Mouse (Mus musculus): ENCODE results near the gene Spcs3.
"Not testable (repeated sequence)": the region's sequence is repeated elsewhere in the genome, so short reads cannot be mapped to it uniquely, and the experiment has no call there.

The Spcs3 gene

DNA sequence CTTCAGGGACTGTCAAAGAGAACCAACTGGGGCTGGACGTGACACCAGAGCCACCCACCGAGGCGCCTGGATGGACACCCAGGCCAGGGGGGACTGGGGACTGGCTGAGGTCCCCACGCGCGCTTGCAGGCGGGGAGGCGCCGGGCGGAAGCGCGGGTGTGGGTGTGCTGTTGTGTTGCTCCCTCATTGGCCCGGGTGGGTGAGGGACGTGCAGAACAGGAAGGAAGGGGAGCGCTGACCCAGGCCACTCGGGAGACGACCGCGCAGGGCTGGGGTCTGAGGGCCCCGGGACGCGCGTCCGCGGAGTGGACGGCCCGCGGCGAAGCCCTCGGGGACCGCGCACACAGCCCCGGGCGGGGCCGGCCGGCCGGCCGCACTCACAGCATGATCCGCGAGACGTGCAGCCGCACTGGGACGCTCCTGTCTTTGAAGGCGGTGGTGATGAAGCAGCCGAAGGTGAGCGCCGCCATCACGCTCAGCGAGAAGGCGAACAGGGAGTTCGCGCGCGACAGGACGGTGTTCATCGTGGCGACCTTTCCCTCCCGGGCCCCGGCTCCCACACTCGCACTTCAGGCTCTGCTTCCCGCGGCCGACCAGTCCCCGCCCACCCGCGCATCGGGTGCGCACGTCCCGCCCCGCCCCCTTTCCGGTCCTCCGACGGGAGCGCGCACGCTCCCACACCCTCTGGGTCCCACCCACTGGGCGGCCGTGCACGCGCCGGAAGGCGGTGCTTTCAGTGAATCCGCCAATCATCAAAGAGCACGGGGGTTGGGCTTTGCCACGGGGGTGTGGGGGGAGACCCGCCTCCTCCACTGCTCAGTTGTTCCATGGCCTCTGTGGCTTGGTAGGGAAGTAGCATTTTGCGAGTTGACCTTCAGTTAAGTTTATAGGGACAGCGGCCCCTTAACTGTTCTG lies at the start of gene Spcs3, which contains the start of gene Asb5:
Gene Spcs3, minus strand, starts transcription at position 617 of the 915 bp plus-strand sequence.
Gene Asb5, plus strand, starts transcription at position 199 of the 915 bp plus-strand sequence.
- in situ Hi-C loops (cut with MboI, MseI), result no loop called here

DNA sequence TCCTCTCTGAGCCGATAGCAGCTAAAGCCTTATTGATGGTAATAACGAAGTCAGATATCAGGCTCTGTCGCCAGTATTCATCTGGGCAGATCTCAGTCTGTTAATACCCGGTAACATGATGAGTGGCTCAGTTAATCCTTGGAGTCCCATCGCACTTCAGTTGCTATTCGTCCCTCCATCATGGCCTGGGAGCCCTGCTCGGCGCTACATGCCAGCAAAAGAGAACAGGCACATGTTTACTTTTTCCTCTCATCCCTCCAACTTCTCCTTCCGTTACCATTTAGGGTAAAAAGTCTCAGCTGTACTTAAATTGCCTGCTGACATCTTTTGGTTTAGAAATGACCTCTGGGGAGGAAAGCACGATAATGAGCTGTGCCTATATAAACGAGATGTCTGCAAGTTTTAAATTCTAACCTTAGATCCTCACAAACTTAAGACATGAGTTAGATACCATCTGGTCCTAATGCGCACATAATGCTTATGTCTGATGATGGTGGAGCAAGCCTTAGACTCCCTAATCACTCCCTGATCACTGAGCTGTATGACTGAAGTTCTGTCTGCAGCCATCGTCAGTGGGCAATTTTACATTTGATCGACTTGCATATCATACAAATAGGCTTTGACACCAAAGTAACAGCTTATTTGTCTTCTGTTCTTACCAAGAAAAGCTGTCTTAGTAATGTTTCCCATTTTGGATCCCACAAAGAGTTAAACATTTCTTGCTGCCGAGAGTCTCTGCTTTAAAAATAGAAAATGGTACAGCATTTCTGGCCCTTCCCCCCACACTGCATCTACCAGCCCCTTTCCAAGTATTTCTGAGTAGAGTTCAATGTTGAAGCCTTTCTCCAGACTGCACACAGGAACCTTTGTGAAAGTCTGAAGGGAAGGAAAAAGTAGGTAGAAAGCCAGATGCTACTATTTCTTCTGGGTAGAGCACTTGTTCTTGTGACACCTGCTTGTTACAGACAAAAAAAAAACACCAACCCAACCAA lies 41.1 kb upstream of the Spcs3 start:
- in situ Hi-C loops (cut with MboI, MseI), result no loop called here

DNA sequence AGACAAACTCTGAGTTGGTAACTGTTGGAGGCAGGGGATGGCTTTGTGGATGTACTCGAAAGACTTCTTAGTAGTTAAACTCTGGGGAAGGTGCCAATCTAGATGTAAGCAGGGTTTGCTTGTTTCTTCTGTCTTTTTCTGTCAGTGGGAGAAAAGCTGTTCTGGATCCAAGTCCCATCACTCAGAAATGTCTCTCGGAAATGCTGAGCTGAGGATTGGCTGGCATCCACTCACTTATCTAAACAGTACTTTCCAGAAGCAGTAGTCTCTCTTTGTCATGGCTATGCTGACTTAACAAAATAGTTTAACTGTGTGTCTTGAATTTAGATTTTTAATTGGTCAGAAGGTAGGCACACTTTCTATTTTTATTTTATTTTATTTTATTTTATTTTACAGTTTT lies 37.4 kb upstream of the Spcs3 start:
- in situ Hi-C loops (cut with MboI, MseI), result no loop called here

DNA sequence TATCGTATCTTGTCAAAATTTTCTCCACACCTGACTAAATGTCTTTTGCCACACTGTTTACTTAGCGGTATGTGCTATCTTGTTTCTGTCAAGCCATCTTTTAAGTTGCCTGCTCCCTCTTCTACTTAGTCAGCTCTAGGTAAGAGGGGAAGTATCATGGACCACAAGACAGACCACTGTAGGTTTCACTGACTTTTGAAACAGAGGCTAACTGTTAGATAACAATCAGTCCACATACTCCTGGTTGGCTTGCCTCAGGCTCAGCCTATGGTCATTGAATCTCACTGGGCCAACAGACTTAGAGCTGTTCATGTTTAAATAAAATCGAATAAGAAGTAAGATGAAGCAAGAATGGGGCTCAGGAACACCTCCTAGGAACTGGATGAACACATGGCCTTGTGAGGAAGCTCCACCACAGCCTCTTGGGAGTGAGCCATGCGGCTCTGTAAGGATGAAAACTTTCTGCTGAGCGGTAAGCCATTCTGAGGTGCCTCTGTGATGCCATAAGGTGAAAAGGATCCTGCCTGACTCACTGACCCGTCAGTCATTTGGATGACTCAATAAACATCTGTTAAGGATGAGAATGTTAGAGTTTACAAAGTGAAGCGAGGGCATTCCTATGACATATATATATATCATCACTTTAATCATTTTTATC lies 35.9 kb upstream of the Spcs3 start:
- in situ Hi-C loops (cut with MboI, MseI), result no loop called here

DNA sequence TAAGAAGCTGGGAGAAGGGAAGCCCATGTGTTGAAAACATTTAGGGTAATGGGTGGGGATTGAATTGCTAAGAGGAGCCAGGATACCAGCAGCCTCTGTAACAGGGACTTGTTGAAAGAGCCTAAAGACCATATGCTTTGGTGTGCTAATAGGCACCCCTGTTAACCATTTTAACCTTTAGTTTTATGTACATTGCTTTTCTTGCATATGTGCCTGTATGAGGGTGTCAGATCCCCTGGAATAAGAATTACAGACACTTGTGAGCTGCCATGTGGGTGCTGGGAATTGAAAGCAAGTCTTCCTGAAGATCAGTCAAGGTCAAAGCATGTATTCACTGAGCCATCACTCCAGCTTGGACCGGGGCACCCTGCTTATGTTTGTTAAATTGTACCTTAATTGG lies 35.4 kb upstream of the Spcs3 start:
- in situ Hi-C loops (cut with MboI, MseI), result no loop called here

DNA sequence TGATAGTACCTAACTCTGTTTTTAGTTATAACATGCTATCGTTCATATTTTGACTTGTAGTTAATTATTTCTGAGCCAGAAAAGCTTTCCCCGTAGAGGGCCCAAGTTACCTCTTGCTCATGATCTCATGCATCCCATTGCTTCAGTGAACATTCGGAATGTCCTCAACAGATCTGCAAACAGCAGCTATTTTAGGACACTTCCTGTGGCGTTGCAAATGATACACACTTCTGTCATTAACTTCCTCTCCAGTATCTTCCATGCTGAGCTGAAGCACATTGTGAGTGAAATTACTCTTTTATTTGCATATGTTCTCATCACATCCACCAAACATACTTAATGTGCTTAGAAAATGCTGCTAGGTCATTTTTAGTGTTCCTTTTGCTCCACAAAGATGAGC lies 32.3 kb upstream of the Spcs3 start:
- in situ Hi-C loops (cut with MboI, MseI), result no loop called here

DNA sequence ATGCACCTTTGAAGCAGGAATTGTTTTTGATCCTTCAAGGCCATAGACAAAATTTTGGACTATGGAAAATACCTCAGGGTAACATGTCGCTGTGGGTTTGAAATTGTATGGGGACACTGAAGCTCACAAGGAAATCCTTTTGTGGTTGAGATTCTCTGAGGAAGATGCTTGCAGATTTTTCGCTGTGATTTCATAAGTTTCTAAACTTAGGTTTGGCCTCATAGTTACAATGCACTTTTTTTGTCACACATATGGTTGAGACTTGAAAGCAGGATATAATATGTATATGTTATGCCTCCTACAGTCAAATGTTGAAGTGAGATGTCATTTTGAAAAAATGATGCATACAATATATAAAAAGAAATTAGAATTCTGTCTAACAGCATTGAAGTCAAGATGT lies 25.1 kb upstream of the Spcs3 start:
- in situ Hi-C loops (cut with MboI, MseI), result no loop called here

DNA sequence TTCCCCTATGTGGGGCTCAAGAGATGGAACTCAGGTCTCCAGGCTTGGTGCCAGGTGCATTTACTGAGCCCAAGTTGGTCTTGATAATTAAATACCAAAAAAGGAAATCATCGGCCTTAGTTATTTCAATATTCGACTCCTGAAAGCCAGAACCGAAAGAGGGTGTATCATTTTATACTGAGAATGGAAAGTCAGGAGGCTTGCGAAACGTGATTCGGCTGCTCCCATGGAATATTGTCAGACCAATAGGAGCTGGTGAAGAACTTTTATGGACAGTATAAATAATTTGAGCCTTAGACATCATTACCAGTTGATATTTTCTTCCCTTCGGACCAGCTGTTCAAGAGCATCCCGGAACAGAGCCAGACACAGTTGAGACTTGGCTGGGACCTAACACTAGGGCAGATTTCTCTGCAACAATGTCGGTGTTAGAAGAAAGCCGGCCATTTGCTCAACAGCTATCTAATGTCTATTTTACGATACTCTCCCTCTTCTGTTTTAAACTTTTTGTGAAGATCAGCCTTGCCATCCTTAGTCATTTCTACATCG lies 20.3 kb upstream of the Spcs3 start:
- in situ Hi-C loops (cut with MboI, MseI), result no loop called here

DNA sequence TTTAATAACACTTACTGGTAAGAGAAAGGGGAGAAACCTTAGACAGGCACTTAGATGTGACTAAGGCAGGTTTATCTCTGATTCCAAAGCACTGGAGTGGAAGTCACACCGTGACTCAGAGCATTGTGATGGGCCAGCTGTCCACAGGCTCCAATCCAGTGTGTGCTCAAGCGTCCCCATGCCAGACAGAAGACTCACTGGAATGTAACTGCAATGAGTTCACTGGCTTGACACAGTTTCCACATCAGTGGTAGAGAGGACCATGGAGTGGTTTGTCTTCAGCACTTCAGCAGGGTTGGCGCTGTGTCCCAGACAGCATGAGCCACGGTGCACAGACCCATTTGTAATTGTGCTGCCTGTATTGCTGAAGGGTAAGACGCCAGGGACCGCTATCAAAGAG lies 18.6 kb upstream of the Spcs3 start:
- in situ Hi-C loops (cut with MboI, MseI), result no loop called here

DNA sequence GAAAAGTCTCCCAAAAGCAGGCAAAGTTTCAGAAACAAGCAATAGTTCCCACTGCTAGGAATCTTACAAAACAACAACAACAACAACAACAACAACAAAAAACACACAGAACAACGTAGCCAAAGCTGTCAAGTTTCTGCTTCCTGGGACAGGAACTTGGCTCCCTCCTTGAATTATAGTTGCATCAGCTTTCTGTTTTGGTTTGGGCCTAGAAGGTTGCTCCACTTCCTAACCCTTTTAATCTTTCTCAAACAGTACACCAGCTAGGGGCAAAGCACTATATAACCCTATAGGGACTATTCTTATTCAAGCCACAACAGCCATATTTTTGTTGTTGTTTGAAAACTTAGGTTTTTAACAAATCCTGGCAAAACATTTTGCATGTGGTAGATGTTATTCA lies 11.5 kb upstream of the Spcs3 start:
- in situ Hi-C loops (cut with MboI, MseI), result no loop called here

DNA sequence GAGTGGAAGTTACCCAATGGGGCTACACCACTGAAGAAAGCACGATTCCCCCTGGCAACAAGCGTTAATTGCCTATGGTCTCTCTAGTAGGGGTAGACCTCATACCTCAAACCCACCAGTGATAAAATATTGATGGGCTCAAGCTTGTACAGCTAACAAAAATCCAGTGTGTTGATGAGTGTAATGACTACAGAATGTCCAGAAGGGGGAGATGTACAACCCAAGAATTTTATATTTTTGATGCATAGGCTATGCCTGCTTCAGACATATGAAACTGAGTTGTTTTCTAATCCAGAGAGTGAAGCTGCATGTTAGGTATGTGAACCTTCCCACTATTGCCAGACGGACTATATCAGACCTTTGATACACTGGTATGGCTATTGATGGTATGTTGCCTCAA lies 7.5 kb upstream of the Spcs3 start:
- in situ Hi-C loops (cut with MboI, MseI), result no loop called here

DNA sequence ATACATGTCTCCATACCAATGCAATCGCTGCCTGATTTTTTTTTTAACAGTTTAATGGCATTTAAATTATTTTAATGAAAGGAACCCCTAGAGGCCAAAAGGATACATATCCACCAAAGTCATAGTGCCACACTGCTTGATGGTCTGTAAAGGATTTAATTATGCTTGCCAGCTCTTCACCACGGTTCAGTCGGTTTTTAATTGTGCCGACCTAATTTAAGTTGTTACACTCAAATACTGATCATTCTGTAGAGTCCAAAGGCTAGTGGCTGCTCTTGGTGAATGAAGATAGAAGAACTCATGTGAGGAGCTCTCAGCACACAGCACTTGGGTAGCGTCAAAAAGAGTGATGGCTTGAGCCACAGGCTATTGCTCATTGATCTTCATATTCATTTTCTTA lies 5.4 kb upstream of the Spcs3 start:
- in situ Hi-C loops (cut with MboI, MseI), result no loop called here

DNA sequence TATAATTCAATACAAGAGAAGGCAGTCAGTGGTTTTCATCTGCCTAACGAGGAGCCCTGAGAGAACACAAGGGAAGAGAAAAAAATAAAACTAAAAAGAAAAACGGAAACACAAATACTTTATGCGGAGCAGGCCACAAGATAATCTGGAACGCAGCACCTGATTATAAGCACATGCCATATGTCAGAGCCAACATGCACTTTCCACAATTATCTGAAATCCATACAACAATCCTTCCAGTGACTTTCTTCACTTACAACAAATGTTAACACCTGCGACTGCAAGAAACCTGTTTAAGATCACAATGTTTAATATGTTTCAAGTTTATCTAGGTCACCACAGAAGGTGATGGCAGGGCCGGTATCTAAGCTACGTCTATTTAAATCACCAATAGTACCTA lies 1.2 kb downstream of the Spcs3 start:
- in situ Hi-C loops (cut with MboI, MseI), result no loop called here

DNA sequence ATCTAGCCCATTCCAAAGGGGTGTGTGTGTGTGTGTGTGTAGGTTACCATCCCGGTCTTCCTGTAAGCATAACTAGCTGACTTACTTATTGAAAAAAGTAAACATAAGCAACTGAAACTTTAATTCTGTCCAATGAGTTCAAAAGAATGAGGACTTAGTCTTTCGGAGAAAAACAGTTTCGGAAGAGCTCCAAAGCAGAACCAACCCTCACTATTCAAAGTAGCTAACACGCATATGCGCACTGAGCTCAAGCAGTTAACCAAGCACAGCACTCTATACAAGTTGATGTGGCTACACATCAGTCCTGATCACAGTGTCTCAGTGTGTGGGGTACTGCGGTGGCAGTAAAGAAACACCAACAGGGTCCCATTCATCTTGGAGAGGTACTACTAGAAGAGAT lies 3.1 kb downstream of the Spcs3 start:
- in situ Hi-C loops (cut with MboI, MseI), result no loop called here

DNA sequence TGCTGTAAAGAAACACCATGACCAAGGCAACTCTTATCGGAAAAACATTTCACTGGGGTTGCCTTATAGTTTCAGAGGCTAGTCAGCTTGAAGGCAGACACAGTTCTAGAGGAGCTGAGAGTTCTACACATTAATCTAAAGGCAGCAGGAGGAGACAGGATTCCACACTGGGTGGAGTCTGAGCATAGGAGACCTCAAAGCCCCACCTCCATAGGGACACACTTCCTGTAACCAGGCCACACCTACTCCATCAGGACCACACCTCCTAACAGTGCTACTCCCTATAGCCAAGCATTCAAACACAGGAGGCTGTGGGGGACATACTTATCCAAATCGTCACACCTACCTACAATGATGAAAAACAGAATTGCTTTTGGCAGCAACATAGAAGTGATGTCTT lies 4.2 kb downstream of the Spcs3 start:
- in situ Hi-C loops (cut with MboI, MseI), result no loop called here

DNA sequence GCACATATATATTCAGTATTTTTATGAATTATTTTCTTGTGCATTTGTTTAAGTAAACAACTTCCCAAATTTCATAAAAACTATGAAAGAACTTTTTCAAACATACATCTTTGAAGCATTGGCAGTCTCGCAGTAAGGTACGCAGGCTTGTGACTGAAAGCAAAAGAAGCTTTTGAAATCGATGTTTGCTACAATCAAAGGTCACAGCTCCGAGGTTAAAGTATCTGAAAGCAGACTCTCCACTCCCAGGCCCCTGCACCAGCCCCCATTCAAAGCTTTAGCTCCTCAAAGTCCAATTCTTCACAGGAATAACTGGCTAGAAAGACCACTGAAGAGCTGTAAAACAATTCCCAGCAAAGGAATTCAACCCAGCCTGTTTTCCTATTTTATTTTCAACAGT lies 9.3 kb downstream of the Spcs3 start:
- in situ Hi-C loops (cut with MboI, MseI), result no loop called here

DNA sequence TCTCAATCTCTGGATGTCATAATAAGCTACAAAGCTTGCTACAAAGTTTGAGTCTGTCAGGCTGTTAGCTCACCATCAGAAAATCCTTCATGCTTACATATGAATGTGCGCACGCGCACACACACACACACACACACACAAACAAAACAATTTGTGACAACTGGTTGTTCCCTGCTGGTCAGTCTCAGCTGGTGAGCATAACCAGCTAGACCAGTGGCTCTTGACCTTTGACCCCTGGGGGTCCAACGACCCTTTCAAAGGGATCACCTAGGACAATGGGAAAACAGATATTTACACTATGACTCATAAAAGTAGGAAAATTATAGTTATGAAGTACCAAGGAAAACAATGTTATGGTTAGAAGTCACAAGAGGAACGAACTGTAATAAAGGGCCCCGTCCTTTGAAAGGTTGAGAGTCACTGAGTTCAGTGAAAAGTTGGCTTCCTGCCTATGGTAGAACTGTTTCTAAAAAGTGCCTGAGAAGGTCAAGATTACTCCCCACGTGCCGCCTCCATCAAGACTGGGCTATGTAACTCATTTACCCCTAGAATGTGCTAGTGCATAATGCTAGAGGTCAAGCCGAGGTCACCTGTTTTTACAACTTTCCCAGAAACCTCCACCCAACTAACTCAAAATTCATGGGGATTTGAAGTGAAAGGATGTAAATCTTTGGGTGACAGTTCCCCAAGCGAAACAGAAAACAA lies 10.9 kb downstream of the Spcs3 start:
- in situ Hi-C loops (cut with MboI, MseI), result no loop called here

DNA sequence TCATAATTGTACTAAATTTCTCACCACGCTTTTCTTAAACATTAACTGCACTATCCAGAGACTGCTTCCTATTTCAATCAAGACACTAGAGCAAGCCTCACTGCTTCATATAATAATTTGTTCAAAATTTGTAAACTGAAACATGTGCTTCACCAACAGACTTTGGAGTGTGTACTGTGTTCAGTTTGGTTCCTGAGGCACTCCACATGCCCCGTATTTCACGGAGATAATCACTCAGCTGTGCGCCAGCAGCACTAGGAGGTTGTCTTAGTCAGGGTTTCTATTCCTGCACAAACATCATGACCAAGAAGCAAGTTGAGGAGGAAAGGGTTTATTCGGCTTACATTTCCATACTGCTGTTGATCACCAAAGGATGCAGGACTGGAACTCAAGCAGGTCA lies 17.6 kb downstream of the Spcs3 start:
- in situ Hi-C loops (cut with MboI, MseI), result not testable (repeated sequence)

DNA sequence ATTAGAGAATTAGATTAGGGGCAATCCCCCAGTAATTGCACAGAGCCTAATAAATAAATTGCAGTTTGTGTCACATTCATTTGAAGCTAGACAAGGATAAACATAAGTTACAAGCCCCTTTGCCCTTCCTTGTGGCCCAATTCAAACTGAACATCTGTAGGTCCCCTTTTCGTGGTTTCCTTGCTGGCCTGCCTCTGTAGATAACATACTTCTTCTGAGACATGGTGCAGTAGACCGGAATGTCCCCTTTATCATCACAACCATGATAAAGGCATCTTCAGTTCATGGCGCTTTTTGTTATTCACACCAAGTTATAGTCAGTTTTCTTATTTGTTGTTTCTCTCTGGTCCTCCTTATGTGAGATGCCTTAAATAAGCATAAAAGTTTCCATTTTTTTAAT lies 18.0 kb downstream of the Spcs3 start:
- in situ Hi-C loops (cut with MboI, MseI), result no loop called here

DNA sequence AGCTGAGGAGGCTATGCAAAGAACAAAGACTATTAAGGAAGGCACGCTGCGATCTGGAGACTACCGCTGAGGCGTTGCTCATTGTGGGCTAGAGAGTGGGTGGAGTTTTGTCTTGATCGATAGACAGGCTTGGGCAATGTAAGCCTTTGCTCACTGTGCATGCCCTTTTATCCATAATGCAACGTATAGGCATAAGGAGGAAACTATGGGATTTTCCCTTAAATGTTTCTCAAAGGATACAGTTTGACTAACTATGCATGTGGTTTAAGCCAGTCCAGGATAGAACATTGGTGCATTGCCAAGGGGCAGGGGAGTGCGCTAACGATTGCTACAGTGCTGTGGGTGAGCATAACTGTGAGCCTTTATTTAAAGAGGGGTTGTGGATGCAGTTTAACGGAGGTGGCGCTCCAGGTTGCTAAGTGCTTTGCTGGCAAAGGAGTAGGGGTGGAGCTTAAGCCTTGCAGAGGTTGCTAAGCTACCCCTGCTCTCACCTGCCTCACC lies 20.5 kb downstream of the Spcs3 start:
- in situ Hi-C loops (cut with MboI, MseI), result loop anchor here (5.0 kb wide), 1 partner anchor 153 kb away; no protein-coding TSS in a partner anchor

DNA sequence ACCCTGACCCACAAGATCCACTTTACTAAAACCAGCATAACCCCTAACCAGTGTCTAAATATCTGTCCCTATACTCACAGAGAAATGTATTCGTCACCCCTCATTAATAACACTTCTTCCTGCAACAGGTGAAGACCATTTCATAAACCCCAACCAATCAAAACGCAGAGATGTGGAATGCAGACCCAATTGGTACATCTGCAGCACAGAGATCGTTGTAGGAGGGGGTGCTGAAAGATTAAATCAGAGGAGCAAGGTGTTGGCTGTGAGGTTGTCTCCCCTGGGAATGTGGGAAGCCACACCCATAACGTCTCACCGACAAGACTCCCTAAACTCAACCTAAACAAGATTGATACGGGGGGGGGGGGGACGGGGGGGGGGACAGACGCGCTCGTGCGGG lies 21.0 kb downstream of the Spcs3 start:
- in situ Hi-C loops (cut with MboI, MseI), result loop anchor here (5.0 kb wide), 1 partner anchor 153 kb away; no protein-coding TSS in a partner anchor

Measured in T-helper 2 cell (primary cell).